Mouse (Mus musculus) cerebellum, adult 8-10 months (tissue): ENCODE data around the gene Sdc1.

Experiments
- DNase-seq: peaks from one replicate; pipeline ENCODE4 v3.0.0; 2022

Gene Sdc1

DNA sequence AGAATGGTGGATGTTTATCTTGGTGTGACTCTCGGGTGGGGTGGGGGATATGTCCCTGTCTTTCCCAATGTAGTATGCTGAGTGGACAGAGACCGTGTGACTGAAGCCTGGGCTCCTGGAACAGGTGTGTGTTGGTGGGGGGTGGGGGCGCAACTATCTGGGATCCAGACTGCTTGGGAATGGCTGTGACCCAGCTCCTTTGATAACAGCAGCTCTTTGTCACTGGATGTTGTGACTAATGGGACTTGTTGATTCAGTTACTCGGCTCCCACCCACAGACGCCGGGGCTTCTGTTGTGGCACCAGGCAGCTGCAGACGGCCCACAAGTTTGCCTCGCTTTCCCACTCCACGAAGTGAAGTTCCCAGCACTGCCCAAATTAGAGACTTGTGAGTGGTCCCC, 13.1 kb downstream of the Sdc1 start:
- DNase-seq = no peak

DNA sequence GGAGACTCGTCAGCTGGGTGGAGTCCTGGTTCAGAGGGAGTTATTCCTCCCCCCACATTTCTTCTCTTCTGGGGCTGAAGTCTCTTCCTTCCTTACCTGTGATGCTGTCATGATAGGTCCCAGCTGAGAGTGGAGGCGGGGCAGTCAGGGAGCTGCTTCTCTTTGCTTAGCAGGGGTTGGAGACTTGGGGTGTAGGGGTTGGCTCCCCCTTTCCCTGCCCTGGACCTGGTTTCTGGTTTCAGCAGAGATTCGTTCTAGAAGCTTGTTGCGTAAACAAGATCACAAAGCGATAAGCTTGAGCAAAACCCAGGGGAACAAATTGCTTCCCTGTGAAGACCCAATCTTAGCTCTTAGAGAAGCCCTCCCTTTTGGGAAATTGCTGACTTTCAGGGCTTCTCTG, 15.4 kb downstream of the Sdc1 start:
- DNase-seq = no peak

DNA sequence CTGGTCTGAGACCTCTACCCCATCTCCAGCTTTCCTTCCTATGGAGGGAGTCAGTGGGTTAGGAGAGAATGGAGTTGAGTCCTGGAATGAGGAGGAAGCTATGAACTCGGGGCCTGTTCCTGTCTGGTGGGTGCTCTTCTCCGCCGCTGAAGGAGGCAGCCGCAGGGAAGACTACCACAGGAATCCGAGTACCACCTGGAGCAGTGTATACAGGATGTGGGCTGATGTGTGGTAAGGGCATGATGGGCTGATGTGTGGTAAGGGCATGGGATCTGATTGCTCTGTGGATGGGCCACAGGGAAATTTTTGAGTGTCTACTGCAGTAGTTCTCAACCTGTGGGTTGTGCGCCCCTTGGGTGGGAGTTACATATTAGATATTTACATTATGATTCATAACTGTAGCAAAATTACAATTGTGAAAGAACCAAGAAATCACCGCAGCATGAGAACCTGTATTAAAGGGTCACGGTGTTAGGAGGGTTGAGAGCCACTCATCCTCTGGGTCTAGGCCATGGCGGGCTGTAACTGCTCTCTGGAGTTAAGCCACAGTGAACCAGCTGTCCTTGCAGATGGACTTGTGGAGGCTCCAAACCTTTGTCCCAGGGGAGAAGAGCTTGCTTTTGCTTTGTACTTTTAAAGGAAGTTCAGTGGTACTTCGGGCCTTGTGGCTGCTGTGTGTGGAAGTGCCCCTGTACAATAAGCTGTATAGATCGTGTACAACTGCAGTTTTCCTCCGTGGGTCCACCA, 16.0 kb downstream of the Sdc1 start:
- DNase-seq = no peak

DNA sequence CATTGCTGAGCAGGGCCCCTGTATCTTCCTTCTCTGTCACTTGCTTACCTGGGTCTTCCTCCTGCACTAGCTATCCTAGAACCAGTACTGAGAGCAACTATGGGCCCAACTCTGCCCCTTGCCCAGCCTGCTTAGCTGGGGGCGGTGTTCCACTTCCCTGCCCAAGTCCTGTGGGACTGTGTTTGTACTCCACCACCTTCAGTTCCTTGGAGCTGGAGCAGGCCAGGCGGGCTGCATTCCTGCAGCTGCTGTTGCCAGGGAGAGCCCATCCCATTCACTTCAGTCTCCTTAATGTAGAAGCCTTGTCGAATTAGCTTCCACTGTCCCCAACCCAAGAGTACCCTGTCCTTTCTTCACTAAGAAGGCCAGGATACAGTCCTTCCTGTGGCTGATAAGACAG, 17.3 kb downstream of the Sdc1 start:
- DNase-seq = no peak

DNA sequence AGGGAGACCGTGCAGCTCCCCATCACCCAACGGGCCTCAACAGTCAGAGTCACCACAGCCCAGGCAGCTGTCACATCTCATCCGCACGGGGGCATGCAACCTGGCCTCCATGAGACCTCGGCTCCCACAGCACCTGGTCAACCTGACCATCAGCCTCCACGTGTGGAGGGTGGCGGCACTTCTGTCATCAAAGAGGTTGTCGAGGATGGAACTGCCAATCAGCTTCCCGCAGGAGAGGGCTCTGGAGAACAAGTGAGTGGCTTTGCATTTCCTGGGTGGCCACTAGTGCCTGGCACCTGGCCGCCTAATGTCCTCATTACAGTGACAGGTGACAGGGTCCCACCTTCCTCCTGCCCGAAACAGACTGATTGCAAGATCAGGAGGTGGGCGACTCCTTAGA, 19.5 kb downstream of the Sdc1 start:
- DNase-seq = no peak

DNA sequence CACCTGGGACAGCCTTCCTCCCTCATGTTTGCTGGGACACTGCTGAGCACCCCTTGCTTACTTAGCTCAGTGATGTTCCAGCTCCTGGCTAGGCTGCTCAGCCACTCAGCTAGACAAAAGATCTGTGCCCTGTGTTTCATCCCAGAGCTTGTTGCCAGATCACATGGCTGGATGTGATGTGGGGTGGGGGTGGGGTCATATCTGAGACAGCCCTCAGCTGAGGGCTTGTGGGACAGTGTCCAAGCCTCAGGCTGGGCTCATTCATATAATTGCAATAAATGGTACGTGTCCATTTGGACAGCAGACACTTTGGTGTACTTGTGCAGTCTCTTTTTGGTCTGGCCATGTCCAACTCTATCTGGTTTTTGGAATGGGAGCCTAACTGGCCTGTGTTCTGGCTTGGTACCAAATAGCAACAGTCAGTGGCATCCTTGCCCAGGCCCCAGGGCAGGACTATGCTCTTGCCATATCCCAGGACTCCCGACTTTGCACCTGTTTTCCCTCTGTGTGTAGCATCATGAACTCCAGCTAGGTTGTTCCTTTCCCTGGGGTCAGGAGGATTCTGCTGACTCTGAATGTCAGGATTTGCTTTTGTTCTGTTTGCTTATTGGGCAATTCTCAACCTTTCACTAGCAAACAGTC, 22.4 kb downstream of the Sdc1 start:
- peak; percentile 48 for DNase-seq

DNA sequence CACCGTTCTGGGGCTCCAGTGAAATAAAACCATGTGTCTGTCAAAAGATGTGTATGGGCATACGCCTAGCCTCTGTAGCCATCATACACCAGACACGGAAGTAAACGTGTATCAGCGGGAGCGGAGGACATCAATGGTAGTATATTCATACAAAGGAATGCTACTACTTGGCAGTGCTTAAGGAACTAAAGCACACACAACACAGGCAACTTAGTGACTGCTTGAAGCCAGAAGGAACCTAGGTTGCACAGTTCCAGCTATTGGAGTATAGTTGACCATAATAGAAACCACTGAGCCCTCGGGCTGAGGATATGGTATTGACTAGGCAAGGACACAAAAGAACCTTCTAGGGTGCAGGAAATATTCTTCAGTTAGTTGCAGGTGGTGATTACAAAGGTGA, 26.8 kb downstream of the Sdc1 start:
- no peak for DNase-seq

DNA sequence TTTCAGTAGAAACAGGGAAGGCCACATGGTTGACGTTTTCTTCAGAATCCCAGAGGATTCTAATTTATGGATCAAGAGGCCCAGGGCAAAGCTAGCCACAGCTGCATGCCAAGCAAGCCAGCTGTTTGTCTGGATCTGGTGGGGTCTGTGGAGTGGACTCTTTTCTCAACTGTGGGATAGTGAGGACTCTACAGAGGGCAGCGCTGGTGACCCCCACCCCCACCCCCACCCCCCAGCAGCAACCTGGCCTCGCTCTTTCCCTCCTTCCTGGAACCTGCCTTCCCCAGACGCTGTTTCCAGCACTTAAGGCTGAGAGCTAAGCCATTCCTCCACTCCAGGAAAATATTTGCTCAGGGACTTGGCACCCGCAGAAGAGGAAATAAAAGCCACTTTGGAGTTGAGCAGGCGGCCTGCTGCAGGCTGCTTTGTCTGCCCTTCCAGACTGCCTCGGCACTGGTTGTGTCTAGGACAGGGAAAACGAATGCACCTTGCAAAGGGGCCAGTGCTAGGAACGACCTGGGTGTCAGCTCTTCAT, 27.4 kb downstream of the Sdc1 start:
- DNase-seq = no peak

DNA sequence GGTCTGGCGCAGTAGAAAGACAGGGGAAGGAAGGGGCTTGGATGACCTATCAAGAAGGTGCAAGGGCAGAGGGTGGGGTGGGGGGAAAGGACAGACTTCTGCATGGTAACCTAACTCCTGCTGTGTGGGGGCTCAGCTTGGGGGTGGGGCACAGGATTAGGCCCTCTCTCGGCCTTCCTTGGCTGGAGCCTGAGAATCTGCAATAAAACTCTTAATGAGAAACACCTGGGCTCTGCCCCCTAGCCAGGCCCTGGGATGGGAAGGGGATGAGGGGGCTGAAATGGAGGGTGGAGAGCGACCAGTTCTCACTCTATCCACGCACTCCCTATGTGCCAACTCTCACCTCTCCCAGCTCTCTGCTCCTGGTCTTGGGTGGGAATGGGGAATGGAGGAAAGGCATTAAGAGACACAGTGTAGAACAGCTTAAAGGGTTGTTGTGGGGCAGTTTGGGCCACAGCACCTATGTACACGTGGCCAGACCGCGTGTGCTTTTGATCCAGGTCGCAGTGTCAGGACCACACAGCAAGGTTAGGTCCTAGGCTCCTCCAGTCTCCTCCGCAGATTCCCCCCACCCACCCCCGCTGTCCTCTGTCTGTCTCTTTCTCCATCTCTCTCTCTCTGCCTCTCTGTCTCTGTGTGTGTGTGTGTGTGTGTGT, 32.4 kb downstream of the Sdc1 start:
- no peak for DNase-seq

DNA sequence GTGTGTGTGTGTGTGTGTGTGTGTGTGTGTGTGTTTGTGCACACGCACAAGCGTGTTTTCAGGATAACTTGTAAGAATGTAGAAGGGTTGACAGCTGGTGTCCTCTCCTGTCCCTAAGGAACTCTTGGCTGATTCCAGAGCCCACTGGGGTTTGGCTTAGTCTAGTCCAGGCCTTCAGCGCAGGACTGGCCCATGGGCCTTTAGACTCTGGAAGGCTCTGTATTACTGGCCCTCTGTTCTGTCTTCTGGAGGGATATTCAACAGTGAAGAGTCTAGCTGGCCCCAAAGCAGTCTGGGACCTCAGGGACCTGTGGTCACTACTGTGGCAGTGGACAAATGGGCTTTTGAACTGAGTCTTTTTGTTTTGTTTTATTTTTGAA, 32.9 kb downstream of the Sdc1 start:
- no peak for DNase-seq

DNA sequence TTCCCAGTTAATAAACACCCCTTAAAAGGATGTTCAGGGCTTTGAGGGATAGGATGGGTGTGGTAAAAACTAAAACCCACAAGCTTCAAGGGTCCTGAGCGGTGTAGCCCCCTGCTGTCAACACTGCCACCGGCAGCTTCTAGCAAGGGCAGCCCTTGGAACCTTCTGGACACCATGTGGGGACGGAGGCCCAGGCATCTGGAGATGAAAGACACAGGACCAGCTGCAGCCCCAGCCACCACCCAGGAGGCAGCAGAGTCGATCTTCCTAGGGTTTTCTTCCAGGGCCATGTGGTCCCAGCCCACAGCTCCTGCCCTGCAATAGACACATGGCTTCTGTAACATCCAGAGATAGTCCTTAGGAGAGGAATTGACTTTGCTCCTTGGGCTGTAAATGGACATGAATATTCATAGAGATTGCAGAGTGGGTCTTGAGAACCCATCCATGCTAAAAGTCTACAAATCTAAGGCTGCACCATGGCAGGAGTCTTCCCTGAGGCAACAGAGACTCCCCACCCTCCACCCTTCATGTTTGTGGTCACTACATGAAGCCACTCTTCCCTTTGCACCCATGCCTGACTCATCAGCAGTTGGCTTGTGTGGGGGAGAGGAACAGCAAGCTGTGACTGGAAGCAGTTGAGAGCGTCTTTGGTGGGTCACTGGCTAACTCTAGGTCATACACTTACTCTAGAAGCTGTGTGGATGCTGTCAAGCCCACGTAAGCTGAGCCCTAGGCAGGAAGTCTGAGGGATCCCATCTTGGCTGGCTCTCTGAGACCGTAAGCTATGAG, 34.0 kb downstream of the Sdc1 start:
- DNase-seq = no peak

DNA sequence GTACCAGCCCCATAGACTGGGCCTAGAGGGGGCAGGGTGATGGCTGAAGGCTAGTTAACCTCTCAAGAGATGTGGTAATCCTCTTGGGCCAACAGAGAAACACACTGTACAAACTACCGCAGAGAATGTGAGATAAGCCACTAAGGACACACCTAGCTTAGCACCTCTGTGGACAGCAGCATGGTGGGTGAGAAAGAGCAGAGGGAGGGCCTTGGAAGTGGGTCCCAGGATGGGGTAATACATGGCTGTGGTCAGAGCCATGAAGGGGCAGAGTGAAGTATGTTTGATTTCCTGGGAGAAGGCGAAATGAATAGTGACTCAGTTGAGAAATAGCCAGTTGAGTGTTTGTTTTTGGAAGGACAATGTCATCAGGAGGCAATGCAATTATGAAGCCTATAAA, 38.0 kb downstream of the Sdc1 start:
- no peak for DNase-seq

DNA sequence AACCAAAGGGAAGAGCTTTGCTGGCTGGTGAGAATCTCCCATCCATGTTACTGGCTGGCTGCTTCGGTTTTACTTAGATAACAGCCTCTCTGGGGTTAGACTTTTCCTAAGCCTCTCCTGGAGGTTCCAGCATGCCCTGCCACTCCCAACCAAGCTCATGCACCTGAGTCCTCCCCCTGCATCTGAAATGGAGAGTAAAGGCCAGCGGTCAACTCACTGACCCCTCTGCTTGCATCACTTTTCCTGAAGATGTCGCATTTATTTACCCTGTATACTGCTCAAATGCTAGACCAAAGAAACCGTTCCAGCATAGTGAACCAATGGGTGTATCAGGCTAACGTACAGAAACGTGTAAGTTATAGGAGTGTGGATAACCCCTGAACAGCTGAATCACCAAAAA, 38.5 kb downstream of the Sdc1 start:
- no peak for DNase-seq

DNA sequence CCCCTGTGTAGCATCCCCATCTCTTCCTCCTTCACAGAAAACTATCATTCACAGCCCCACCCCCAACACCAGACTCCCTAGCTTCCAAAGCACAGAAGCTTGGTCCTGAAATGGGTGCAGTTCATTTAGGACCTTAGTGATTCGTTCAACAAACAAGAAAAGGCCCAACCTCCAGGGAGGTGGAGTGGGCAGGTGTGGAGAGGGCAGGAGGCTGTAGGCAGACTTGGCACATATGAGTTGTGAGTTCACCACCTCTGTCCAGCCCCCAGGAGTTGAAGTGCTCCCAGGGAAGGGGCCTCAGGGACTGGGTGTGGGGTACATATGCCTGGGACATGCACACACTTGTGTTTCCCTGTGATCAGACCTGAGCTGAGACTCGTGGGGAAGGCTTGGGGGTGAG, 39.8 kb downstream of the Sdc1 start:
- DNase-seq = no peak

DNA sequence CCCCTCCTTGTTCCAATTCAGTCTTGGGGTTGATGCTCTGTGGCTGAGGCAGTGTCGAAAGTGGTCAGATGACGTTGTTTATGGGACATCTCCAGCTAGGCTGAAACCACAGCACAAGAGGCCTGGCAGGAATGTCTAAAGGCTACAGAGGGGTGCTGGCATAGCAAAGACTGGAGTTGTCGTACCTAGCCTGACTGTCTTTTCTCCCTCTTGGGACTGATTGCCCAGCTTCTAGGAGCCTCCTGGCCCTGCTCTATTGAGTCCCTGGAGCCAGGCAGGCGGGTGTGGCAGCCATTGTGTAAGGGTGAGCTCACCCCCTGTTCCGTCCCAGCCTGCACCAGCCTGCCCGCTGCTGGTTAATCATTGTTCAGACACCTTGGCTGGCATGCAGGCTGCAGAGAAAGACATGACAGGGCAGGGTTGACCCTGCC, 40.3 kb downstream of the Sdc1 start:
- DNase-seq = no peak

DNA sequence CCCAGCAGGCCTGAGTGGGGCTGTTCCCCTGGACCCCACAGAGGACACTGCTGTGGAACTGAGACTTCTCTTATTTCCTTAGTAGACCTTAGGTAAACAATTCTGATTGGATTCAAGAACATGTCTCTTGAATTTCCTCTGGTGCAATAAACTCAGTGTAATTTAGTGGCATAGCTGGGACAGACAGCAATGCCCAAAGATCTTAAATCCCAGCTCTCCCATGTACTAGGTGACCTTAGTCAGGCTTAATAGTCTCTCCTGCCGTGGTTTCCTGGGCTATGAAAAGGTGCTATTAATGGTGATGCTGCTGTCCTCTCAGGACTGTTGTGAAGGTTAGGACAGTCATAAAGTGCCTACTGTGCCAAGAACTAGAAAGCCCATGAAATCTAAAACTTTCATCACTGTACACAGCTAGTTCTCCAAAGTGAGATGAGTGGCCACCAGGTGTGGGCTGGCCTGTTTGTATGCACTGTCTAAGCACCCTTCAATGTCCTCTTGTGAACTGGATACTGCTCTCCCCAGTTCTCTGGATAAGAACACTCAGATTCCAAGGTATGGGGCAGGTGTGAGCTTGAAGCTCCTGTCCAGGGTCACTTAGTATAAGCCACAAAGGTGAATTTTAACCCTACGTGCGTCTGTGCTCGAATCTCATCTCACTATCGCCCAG, 40.9 kb downstream of the Sdc1 start:
- DNase-seq = no peak

DNA sequence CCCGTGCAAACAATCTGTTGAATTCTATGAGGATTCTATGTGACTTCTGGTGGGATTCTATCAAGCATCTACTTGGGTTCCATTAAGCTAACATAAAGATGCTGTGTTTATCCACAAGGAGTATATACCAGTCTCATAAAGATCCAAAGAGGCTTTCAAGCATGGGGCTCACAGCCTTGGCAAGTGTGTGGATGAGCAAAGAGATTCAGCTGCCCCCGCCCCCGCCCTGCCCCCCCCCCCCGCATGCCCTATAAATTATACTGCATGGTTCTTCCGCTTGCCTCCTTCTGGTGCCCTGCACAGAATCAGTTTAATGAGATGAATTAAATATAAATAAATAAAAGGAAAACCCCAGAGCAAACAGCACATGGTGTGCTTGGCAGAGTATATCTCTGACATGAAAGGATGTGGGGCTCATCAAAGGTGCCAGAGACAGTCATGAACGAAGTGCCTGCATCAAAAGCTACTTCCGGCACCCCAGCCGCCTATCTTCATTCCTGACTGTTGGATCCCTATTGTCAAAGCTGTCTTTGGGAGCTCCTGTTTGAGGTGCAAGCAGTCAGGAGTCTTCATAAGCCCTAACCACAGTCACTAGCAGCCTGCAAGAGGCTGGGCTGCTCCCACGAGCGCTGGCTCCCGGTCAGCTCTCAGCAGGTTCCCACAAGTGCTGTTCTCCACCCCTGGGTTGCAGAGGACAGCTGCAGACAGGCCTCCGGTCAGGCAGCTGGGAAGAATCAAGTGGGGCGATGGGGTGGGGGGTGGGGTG, 46.5 kb downstream of the Sdc1 start:
- no peak for DNase-seq

DNA sequence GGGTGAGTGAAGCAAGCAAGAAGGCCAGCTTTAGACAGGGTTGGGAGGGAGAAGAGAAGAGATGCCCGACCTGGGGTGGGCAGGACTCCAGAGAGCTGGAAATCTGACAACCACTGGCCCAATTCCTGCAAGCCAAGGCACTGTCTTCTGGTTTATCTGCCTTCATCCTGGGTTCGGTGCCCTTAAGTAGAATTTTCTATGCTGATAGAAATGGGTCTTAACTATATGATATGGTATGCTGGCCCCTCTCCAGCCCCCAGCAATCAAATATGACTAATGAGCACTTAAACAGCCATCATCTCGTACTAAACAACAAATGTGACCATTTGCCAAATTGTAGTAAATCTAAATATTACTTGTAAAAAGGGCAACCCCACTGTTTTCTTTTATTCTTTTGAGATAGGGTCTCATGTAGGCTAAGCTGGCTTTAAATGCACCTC, 47.1 kb downstream of the Sdc1 start:
- no peak for DNase-seq

DNA sequence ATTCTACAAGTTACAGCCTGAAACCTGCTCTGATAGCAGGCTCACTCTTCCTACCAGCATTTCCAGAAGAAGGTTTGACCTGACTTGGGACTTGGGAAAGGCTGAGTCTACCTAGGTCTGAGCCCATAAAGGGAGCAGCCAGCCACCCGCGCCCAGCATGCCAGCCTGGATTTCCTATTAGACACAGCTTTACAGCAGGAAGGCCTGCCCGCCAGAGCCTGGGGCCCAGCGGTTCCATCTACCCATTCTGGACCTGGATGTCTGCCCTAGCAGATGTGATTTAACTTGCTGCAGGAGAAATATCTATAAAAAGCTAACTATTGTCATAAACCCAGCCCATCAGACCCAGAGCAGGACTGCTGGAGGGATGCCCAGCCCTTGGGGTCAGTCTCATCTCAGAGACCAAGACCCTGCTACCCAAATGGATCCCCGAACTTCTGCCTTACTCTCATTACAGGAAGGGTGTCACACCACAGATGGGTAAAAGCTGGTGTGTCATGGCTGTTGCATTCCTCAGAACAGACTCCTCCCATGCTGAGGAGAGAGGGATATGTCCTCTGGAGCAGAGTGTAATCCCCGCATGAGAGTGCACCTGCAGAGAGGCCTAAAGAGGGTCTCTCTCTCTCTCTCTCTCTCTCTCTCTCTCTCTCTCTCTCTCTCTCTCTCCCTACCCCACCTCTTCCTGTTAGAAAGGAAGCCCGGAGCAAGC, 54.0 kb downstream of the Sdc1 start:
- no peak for DNase-seq

DNA sequence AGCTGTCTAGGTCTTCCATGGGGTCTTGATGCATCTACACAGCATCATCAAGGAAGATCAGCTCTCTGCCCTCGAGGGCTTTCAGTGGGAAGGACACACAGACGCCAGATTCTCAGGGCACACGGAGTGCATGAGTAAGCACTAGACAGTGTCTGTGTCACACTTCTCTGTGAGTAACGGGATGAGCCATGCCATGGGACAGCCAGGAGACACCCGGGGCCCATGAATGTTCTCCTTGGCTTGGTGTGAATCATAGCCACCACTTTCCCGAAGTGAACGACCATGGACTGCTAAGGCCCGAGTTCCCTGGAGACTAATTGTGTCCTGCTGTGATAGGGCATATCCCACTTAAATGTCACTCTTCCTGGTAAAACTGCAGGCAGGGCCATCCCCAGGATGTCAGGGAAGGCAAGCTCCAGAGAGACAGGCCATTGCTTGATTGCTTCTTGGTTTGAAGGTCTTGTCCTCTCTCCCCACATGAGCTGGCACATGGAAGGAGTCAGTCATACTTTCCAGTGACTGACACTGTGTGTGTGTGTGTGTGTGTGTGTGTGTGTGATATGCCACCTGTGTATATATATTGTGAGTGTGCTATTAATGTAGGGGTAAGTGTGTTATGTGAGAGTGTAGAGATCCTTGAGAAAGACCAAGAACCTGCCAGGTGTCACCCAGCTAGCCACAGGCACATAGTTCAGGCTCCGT, 56.0 kb downstream of the Sdc1 start:
- no peak for DNase-seq
